Mouse (Mus musculus) stomach, embryonic 14.5 days (tissue): ENCODE data around the gene Setd1a. TPM values are rescaled to one million over a fixed set of nuclear protein-coding genes. Genes with fewer than 3 reads are reported as not detected.
A peak's percentile ranks its signal among the peaks of the same experiment; 100 is the strongest.

Experiments
- ATAC-seq: fragments of 200-750 bp; cut with Nextera tagmentation; 2 replicates; pipeline ENCODE4 v1.8.0; 2017; ENCODE audit warnings: low read depth, moderate TSS enrichment; ENCODE audit not compliant: insufficient number of reproducible peaks, insufficient read depth, low FRiP score
- H3K27ac ChIP-seq: fragments of 300-500 bp; sonication (generic); 2 replicates; pipeline ENCODE4 v1.5.1; 2014; ENCODE audit warnings: mild to moderate bottlenecking, low read length, moderate library complexity, mixed read lengths
- H3K27me3 ChIP-seq: fragments of 300-500 bp; sonication (generic); 2 replicates; pipeline ENCODE4 v1.6.1; 2014; ENCODE audit warnings: low read length, control low read depth, mixed read lengths; ENCODE audit not compliant: control insufficient read depth, insufficient read depth
- H3K36me3 ChIP-seq: fragments of 300-500 bp; sonication (generic); 2 replicates; pipeline ENCODE4 v1.6.1; 2014; ENCODE audit warnings: mild to moderate bottlenecking, control low read depth, low read length, moderate library complexity, mixed read lengths; ENCODE audit not compliant: control insufficient read depth, insufficient read depth
- H3K4me1 ChIP-seq: fragments of 300-500 bp; sonication (generic); 2 replicates; pipeline ENCODE4 v1.6.1; 2014; ENCODE audit warnings: low read length, control low read depth, mixed read lengths; ENCODE audit not compliant: control insufficient read depth, insufficient read depth
- H3K4me2 ChIP-seq: fragments of 300-500 bp; sonication (generic); replicated peaks from 2 replicates; pipeline ENCODE4 v1.6.1; 2014; ENCODE audit warnings: low read depth, low read length, control low read depth
- H3K4me3 ChIP-seq: fragments of 300-500 bp; sonication (generic); 2 replicates; pipeline ENCODE4 v1.5.1; 2014; ENCODE audit warnings: low read depth, low read length, control low read depth
- H3K9ac ChIP-seq: fragments of 300-500 bp; sonication (generic); replicated peaks from 2 replicates; pipeline ENCODE4 v1.6.1; 2014; ENCODE audit warnings: low read depth, mild to moderate bottlenecking, control low read depth, low read length, moderate library complexity, mixed read lengths
- H3K9me3 ChIP-seq: fragments of 300-500 bp; sonication (generic); 2 replicates; pipeline ENCODE4 v1.6.1; 2016; ENCODE audit warnings: low read depth, low read length, control low read depth; ENCODE audit not compliant: control insufficient read depth
- WGBS: fragments of 180-500 bp; shearing (Covaris S2); extraction: QIAGEN DNeasy Blood & Tissue Kit; methylation state at CpG from one replicate; pipeline ENCODE4 v1.1.7; 2014; 5-methylcytosine and 5-hydroxymethylcytosine counted together
- polyA plus RNA-seq: library from polyadenylated mRNA; unstranded; fragments of >200 nt; fragmentation: Nextera tagmentation; extraction: Ambion mirVana; gene quantifications from 2 replicates; pipeline ENCODE4 v1.2.1, GENCODE M21; 2014

Gene Setd1a
- polyA plus RNA-seq, 1 experiment from 2014 or later: 31.2 TPM

DNA sequence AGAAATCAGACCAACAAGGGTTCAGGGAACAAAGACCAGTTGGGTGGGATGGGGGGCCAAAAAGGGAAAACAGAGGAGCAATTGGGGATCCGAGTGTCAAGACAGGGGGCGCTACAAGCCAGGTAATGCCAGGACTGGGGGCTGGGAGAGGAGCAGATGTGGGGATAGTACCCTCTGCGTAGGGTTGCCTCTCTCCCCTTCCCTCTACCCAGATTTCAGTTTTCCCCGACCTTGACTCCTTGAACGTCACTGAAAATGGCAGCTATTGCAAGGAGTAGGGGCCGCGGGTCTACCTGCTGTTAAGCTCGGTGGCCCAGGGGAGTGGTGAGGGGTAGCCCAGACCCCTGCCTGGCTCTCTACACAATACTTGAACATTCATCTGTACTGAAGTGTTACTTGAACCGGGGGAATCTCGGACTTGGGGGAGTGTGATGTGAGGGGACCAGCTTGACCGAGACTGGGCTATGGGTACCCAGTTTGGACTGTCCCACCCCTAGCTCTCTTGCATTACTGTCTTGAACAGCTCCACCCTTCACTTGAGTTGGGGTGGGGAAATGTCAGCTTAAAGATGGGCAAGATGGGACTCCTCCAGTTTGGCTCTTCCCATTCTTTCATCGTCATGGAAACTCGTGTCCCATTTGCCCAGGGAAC, 8.0 kb upstream of the Setd1a start:
- peaks cover 39% of the 10 kb centered on the region for H3K36me3 ChIP-seq
- no peaks in the 10 kb centered on the region for H3K27me3 ChIP-seq
- no peak; the same call in 1 of the 2 replicates for ATAC-seq
- peak overlapping the region; percentile 72; the same call in 1 of the 2 replicates for H3K4me2 ChIP-seq
- no peaks in the 10 kb centered on the region for H3K9me3 ChIP-seq
- H3K9ac ChIP-seq: no peak overlapping the region
- peaks cover 19% of the 10 kb centered on the region for H3K4me1 ChIP-seq
- H3K27ac ChIP-seq: no peak overlapping the region
- no peak overlapping the region for H3K4me3 ChIP-seq
- WGBS: 52% methylated on average over 13 of the region's 13 CpGs

- peak; percentile 88 for ATAC-seq
- H3K9me3 ChIP-seq: no peaks in the 10 kb centered on the region
- H3K27ac ChIP-seq: peak overlapping the region; percentile 92
- peaks cover 33% of the 10 kb centered on the region; the same call in 1 of the 2 replicates for H3K36me3 ChIP-seq
- peaks cover 19% of the 10 kb centered on the region for H3K4me1 ChIP-seq
- no peak overlapping the region for H3K9ac ChIP-seq
- H3K4me3 ChIP-seq: peak overlapping the region; percentile 62
- H3K4me2 ChIP-seq: peak overlapping the region; percentile 72
- H3K27me3 ChIP-seq: no peaks in the 10 kb centered on the region
- under 1% methylated on average over 16 of the region's 16 CpGs for WGBS
These were observed 7.4 kb upstream of the Setd1a start for GRCm38 (mm10) chr7:127768997-127769593.

GRCm38 (mm10) chr7:127769651-127770038, 6.8 kb upstream of the Setd1a start, which contains the start of gene Orai3:
Gene Orai3 (plus strand): TSS chr7:127769815.
- peak within 1 kb of the TSS; percentile 62 for H3K4me3 ChIP-seq
- peaks cover 19% of the 10 kb centered on the region for H3K4me1 ChIP-seq
- H3K9me3 ChIP-seq: no peaks in the 10 kb centered on the region
- peak; percentile 81 for ATAC-seq
- peaks cover 27% of the 10 kb centered on the region; the same call in 1 of the 2 replicates for H3K36me3 ChIP-seq
- H3K27me3 ChIP-seq: no peaks in the 10 kb centered on the region
- peak within 1 kb of the TSS; percentile 92 for H3K27ac ChIP-seq
- WGBS: under 1% methylated on average over 24 of the region's 24 CpGs
- peak within 1 kb of the TSS; percentile 72 for H3K4me2 ChIP-seq
- H3K9ac ChIP-seq: peak within 1 kb of the TSS; percentile 78

DNA sequence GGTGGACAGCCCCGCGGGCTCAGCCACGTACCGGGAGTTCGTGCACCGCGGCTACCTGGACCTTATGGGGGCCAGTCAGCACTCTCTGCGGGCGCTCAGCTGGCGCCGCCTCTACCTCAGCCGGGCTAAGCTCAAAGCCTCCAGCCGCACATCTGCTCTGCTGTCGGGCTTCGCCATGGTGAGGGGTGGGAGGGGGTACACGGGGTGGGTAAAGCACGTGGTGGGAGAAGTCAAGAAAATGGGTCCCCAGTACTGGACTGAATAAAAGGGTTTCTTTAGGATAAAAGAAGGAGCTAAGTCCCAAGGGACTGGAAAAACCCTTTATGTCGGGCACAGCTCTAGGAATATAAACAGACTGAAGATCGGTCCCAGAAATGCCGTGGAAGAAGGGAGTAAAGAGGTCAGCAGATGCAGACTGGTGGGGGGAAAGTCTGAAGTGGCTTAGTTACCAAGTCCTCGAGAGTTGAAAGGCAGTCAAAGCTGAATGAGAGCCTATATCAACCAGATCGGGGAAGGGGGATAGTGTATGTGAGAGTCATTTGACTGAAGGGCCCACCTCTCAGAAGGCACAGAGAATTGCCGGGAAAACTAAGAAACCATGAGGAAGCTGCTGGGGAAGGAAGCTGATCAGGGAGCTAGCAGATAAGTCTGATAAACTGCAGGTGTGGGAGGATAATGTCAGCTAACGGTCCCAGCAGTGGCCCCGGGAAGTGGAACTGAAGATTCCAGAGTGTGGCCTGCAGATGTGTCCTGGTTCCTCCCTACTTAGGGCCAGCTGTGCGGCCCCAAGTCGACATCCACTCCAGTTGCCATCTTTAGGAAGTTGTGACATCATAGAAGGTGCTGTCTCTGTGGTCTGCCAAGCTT, 6.2 kb upstream of the Setd1a start:
- 2% methylated on average over 27 of the region's 27 CpGs for WGBS

GRCm38 (mm10) chr7:127771262-127771661, 5.2 kb upstream of the Setd1a start:
- WGBS: 60% methylated on average over 5 of the region's 5 CpGs
- H3K27ac ChIP-seq: no peak overlapping the region
- H3K9ac ChIP-seq: peak overlapping the region; percentile 78
- H3K27me3 ChIP-seq: no peaks in the 10 kb centered on the region
- peaks cover 19% of the 10 kb centered on the region for H3K4me1 ChIP-seq
- H3K4me2 ChIP-seq: peak overlapping the region; percentile 72
- peaks cover 13% of the 10 kb centered on the region; the same call in 1 of the 2 replicates for H3K36me3 ChIP-seq
- H3K4me3 ChIP-seq: peak overlapping the region; percentile 62; the same call in 1 of the 2 replicates
- ATAC-seq: no peak
- no peaks in the 10 kb centered on the region for H3K9me3 ChIP-seq

More for the DNA sequence above, 6.2 kb upstream of the Setd1a start:
- peak; percentile 2 for ATAC-seq
- H3K4me3 ChIP-seq: peak overlapping the region; percentile 62
- peaks cover 22% of the 10 kb centered on the region; the same call in 1 of the 2 replicates for H3K36me3 ChIP-seq
- peak overlapping the region; percentile 78 for H3K9ac ChIP-seq
- no peaks in the 10 kb centered on the region for H3K27me3 ChIP-seq
- H3K9me3 ChIP-seq: no peaks in the 10 kb centered on the region
- H3K4me2 ChIP-seq: peak overlapping the region; percentile 72
- H3K4me1 ChIP-seq: peaks cover 19% of the 10 kb centered on the region
- H3K27ac ChIP-seq: peak overlapping the region; percentile 92

DNA sequence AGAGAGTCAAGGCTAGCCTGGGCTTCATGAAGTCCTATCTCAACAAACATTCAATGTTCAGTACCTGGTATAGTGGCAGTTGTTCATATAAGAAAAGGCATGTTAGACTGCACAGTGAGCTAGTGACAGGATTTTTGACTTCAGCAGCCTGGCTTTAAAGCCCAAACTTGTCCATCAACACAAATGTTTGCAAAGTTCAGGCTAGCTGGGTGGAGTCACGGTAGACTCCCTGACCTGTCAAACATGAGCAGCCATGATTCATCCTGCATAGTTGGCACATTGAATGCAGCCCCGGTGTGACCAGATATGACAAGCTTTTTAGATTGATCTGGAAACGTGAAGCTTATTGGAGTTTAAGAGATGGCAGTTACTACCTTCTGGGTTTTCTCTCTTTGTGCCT, 4.4 kb upstream of the Setd1a start:
- ATAC-seq: no peak
- no peak overlapping the region for H3K4me3 ChIP-seq
- H3K4me1 ChIP-seq: peaks cover 19% of the 10 kb centered on the region
- H3K4me2 ChIP-seq: no peak overlapping the region
- H3K27ac ChIP-seq: no peak overlapping the region
- H3K36me3 ChIP-seq: peaks cover 8% of the 10 kb centered on the region; the same call in 1 of the 2 replicates
- H3K27me3 ChIP-seq: no peaks in the 10 kb centered on the region
- H3K9ac ChIP-seq: no peak overlapping the region
- no peaks in the 10 kb centered on the region for H3K9me3 ChIP-seq
- 50% methylated on average over 3 of the region's 3 CpGs for WGBS

DNA sequence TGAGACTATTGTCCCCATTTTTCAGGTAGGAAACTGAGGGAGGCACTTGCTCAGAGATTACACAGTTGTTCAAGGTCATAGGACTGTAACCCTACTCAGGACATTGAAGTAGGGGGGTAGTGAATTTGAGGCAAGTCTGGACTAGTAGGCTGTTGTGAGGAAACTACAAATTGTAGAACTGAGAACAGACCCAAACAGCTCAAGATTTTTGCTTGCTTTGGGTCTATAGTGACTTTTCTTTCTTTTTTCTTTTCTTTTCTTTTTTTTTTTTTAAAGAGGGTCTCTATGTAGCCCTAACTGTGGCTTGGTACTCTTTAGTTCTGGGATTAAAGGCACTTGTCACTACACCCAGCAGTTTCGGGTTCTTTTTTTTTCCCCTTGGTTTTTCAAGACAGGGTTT, 3.9 kb upstream of the Setd1a start:
- 100% methylated on average over 1 of the region's 1 CpGs for WGBS
- Histone ChIP-seq H3K27me3 (no peaks in the 10 kb centered on the region), H3K27ac (no peak overlapping the region), H3K9ac (no peak overlapping the region), H3K4me3 (no peak overlapping the region), H3K36me3 (peaks cover 3% of the 10 kb centered on the region; the same call in 1 of the 2 replicates), H3K9me3 (no peaks in the 10 kb centered on the region), H3K4me1 (peaks cover 19% of the 10 kb centered on the region), H3K4me2 (no peak overlapping the region)
- no peak for ATAC-seq
